Mouse (Mus musculus) kidney, embryonic 14.5 days (tissue): Measurements from ENCODE around the gene Tsga10ip. TPM values are rescaled to one million over a fixed set of nuclear protein-coding genes. Genes with fewer than 3 reads are reported as not detected.
A peak's percentile ranks its signal among the peaks of the same experiment; 100 is the strongest.

ENCODE experiments used
- ATAC-seq: fragments of 200-750 bp; cut with Nextera tagmentation; 2 replicates; pipeline ENCODE4 v1.8.0; 2017; ENCODE audit warnings: moderate number of reproducible peaks, mild to moderate bottlenecking, moderate TSS enrichment, moderate library complexity; ENCODE audit not compliant: low FRiP score, low TSS enrichment
- H3K27ac ChIP-seq: fragments of 300-500 bp; sonication (generic); 2 replicates; pipeline ENCODE4 v1.5.1; 2014; ENCODE audit warnings: low read depth, mild to moderate bottlenecking, low read length, moderate library complexity, mixed read lengths
- H3K27me3 ChIP-seq: fragments of 300-500 bp; sonication (generic); 2 replicates; pipeline ENCODE4 v1.6.1; 2014; ENCODE audit warnings: mild to moderate bottlenecking, low read length; ENCODE audit not compliant: control insufficient read depth, insufficient read depth
- H3K36me3 ChIP-seq: fragments of 300-500 bp; sonication (generic); 2 replicates; pipeline ENCODE4 v1.6.1; 2014; ENCODE audit warnings: low read length, mixed read lengths; ENCODE audit not compliant: control insufficient read depth, insufficient read depth
- H3K4me1 ChIP-seq: fragments of 300-500 bp; sonication (generic); 2 replicates; pipeline ENCODE4 v1.6.1; 2014; ENCODE audit warnings: low read length, mixed read lengths; ENCODE audit not compliant: control insufficient read depth, insufficient read depth
- H3K4me2 ChIP-seq: fragments of 300-500 bp; sonication (generic); replicated peaks from 2 replicates; pipeline ENCODE4 v1.6.1; 2014; ENCODE audit warnings: low read depth, mild to moderate bottlenecking, low read length
- H3K4me3 ChIP-seq: fragments of 300-500 bp; sonication (generic); 2 replicates; pipeline ENCODE4 v1.5.1; 2014; ENCODE audit warnings: mild to moderate bottlenecking, low read length
- H3K9ac ChIP-seq: fragments of 300-500 bp; sonication (generic); 2 replicates; pipeline ENCODE4 v1.6.1; 2014; ENCODE audit warnings: low read depth, mild to moderate bottlenecking, low read length, moderate library complexity
- H3K9me3 ChIP-seq: fragments of 300-500 bp; sonication (generic); 2 replicates; pipeline ENCODE4 v1.6.1; 2016; ENCODE audit warnings: low read length; ENCODE audit not compliant: control insufficient read depth
- WGBS: fragments of 180-500 bp; shearing (Covaris S2); extraction: QIAGEN DNeasy Blood & Tissue Kit; methylation state at CpG from one replicate; pipeline ENCODE4 v1.1.7; 2014; 5-methylcytosine and 5-hydroxymethylcytosine counted together
- polyA plus RNA-seq: library from polyadenylated mRNA; unstranded; fragments of >200 nt; fragmentation: Nextera tagmentation; extraction: Ambion mirVana; gene quantifications from 2 replicates; pipeline ENCODE4 v1.2.1, GENCODE M21; 2014

Tsga10ip gene
- polyA plus RNA-seq, 1 experiment from 2014 or later, result 0.35 TPM

GRCm38 (mm10) chr19:5388588-5389242, 13.6 kb downstream of the Tsga10ip start, which contains the start of gene Sart1:
Gene Sart1, minus strand, starts transcription at chr19:5388703.
- peak; percentile 95 for ATAC-seq

GRCm38 (mm10) chr19:5388011-5388441, 14.3 kb downstream of the Tsga10ip start:
- Histone ChIP-seq H3K4me1 (peaks cover 16% of the 10 kb centered on the region), H3K27me3 (no peaks in the 10 kb centered on the region), H3K9me3 (no peaks in the 10 kb centered on the region), H3K4me2 (peak overlapping the region; percentile 72), H3K36me3 (peaks cover 32% of the 10 kb centered on the region), H3K27ac (peak overlapping the region; percentile 76; the same call in 1 of the 2 replicates), H3K4me3 (peak overlapping the region; percentile 97), H3K9ac (peak overlapping the region; percentile 95)
- ATAC-seq, result peak; percentile 42; the same call in 1 of the 2 replicates
- under 1% methylated on average over 43 of the region's 43 CpGs for WGBS

More at GRCm38 (mm10) chr19:5388588-5389242, 13.6 kb downstream of the Tsga10ip start, which contains the start of gene Sart1:
- H3K27me3 ChIP-seq, result no peaks in the 10 kb centered on the region
- H3K27ac ChIP-seq, result peak within 1 kb of the TSS; percentile 86
- no peaks in the 10 kb centered on the region for H3K9me3 ChIP-seq
- H3K36me3 ChIP-seq, result peaks cover 25% of the 10 kb centered on the region
- H3K4me2 ChIP-seq, result peak within 1 kb of the TSS; percentile 72
- H3K4me3 ChIP-seq, result peak within 1 kb of the TSS; percentile 97
- 1% methylated on average over 43 of the region's 43 CpGs for WGBS
- H3K4me1 ChIP-seq, result peaks cover 16% of the 10 kb centered on the region
- H3K9ac ChIP-seq, result peak within 1 kb of the TSS; percentile 95

DNA sequence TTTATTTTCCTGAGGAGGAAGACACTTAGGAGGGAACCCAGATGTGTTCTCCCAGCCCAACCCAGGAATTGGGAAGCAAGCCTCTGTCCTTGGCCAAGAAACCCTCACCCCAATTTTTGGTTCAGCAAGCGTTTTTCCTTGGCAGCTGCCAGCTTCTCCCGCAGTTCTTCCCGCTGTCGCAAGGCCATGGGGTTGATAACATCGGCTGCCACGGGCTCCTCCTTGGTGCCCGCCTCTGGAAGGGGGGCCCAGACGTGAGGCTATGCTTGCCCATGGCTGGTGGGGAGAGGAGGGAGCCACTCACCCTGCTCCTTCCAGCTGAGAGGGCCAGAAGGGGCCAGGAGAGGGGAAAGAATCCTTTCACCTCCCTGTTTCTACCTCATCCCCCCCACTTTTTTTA, 17.6 kb downstream of the Tsga10ip start:
- H3K27ac ChIP-seq, result no peak overlapping the region
- no peak overlapping the region for H3K9ac ChIP-seq
- peaks cover 8% of the 10 kb centered on the region for H3K4me1 ChIP-seq
- no peak overlapping the region for H3K4me3 ChIP-seq
- peaks cover 65% of the 10 kb centered on the region for H3K36me3 ChIP-seq
- no peaks in the 10 kb centered on the region for H3K27me3 ChIP-seq
- H3K4me2 ChIP-seq, result no peak overlapping the region
- 96% methylated on average over 8 of the region's 8 CpGs for WGBS
- no peaks in the 10 kb centered on the region for H3K9me3 ChIP-seq
- no peak for ATAC-seq

DNA sequence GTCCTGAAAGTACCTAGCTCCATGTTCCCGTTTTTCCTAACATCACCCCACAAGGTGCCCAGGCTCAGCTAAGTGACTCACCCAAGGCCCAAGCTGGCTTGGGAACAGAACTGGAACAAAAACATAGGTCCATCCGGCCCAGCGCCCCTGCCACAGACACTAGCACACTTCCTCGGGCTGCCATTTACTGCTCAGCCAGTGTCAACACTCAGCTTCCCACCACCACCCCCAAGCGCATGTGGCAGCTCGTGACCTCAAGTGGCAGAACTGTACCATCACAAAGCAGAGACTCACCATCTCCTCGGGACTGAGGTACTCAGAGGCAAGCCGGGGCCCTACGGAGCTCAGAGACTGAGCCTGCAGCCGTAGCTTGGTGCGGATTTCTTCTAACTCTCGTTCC, 19.0 kb downstream of the Tsga10ip start:
- H3K4me1 ChIP-seq, result peaks cover 8% of the 10 kb centered on the region
- no peak overlapping the region for H3K27ac ChIP-seq
- H3K9ac ChIP-seq, result no peak overlapping the region
- peaks cover 79% of the 10 kb centered on the region for H3K36me3 ChIP-seq
- no peaks in the 10 kb centered on the region for H3K9me3 ChIP-seq
- H3K4me3 ChIP-seq, result no peak overlapping the region
- H3K4me2 ChIP-seq, result no peak overlapping the region
- no peaks in the 10 kb centered on the region for H3K27me3 ChIP-seq
- ATAC-seq, result no peak
- 96% methylated on average over 12 of the region's 12 CpGs for WGBS

DNA sequence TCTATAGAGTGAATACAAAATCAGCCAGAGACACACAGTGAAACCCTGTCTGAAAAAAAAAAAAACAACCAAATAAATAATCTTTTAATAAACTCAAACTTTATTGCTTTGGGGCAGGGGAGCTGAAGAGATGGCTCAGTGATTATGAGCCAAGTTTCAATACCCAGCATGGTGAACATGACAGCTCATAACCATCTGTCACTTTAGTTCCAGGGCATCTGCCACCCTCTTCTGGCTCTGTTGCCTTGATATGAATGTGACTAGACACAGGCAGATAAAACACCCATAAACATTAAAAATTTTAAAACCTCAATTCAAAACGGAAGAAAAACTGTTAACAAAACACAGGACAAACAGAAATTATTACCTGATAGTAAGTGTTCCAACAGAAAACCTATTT, 24.9 kb downstream of the Tsga10ip start:
- Histone ChIP-seq H3K4me1 (no peaks in the 10 kb centered on the region), H3K4me3 (no peak overlapping the region), H3K36me3 (peaks cover 64% of the 10 kb centered on the region), H3K27ac (no peak overlapping the region), H3K27me3 (no peaks in the 10 kb centered on the region), H3K9me3 (no peaks in the 10 kb centered on the region), H3K9ac (no peak overlapping the region), H3K4me2 (no peak overlapping the region)
- ATAC-seq, result no peak
- 95% methylated on average over 1 of the region's 1 CpGs for WGBS

DNA sequence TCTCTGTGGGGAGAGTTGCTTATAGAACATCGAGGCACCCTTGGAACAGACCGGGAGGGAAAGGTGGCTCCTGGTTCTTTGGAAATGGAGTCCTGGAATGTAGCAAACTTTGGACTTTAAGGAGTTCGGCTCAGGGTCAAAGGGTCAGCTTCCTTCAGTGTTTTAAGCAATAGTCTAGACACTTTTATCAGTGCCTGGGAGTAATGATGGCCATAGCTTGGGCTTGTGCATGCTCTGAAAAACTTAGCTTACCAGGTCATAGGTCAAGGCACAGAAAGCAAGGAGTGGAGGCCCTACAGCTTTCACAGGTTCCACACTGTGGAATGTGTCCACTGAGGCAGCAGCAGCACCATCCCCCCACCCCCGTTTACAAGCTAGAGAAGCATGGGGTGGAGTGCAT, 27.6 kb downstream of the Tsga10ip start:
- H3K4me2 ChIP-seq, result no peak overlapping the region
- 68% methylated on average over 4 of the region's 4 CpGs for WGBS
- H3K36me3 ChIP-seq, result peaks cover 62% of the 10 kb centered on the region
- H3K4me1 ChIP-seq, result no peaks in the 10 kb centered on the region
- H3K9me3 ChIP-seq, result no peaks in the 10 kb centered on the region
- no peak overlapping the region for H3K9ac ChIP-seq
- no peak overlapping the region for H3K4me3 ChIP-seq
- no peak for ATAC-seq
- H3K27ac ChIP-seq, result no peak overlapping the region
- H3K27me3 ChIP-seq, result no peaks in the 10 kb centered on the region

DNA sequence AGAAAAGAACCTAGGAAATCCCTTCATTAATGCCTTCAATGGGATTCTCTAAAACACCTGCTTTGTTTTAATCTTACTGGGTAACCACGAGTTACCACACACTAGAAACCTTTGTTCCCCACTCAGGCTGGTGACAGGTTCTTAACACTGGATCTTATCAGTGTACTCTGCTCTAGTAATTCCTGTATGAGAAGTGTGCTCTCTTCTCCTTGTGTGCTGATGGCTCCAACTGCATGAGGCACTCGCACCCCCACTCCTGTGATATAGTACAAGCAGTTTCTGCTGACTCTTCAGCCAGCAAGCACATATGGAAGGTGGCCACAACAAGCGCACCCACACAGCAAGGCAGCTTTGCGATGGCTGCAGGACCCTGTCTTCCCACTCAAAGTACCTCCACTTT, 28.1 kb downstream of the Tsga10ip start:
- peaks cover 62% of the 10 kb centered on the region for H3K36me3 ChIP-seq
- ATAC-seq, result no peak
- WGBS, result 88% methylated on average over 4 of the region's 4 CpGs

GRCm38 (mm10) chr19:5372724-5373123, 29.6 kb downstream of the Tsga10ip start:
- H3K4me2 ChIP-seq, result no peak overlapping the region
- 0 out of 2 replicates have a peak, but pooled peaks cover 8% of the 10 kb centered on the region for H3K4me1 ChIP-seq
- H3K9me3 ChIP-seq, result no peaks in the 10 kb centered on the region
- H3K36me3 ChIP-seq, result peaks cover 59% of the 10 kb centered on the region
- no peak overlapping the region for H3K9ac ChIP-seq
- H3K27me3 ChIP-seq, result no peaks in the 10 kb centered on the region
- H3K4me3 ChIP-seq, result no peak overlapping the region
- 91% methylated on average over 7 of the region's 7 CpGs for WGBS
- H3K27ac ChIP-seq, result no peak overlapping the region
- no peak for ATAC-seq

More for the DNA sequence above, 28.1 kb downstream of the Tsga10ip start:
- Histone ChIP-seq H3K9ac (no peak overlapping the region), H3K9me3 (no peaks in the 10 kb centered on the region), H3K4me2 (no peak overlapping the region), H3K4me3 (no peak overlapping the region), H3K27ac (no peak overlapping the region), H3K4me1 (no peaks in the 10 kb centered on the region), H3K27me3 (no peaks in the 10 kb centered on the region)

GRCm38 (mm10) chr19:5370932-5371331, 31.4 kb downstream of the Tsga10ip start:
- no peaks in the 10 kb centered on the region for H3K27me3 ChIP-seq
- H3K27ac ChIP-seq, result no peak overlapping the region
- 96% methylated on average over 3 of the region's 3 CpGs for WGBS
- H3K4me2 ChIP-seq, result no peak overlapping the region
- peaks cover 50% of the 10 kb centered on the region for H3K36me3 ChIP-seq
- 0 out of 2 replicates have a peak, but pooled peaks cover 8% of the 10 kb centered on the region for H3K4me1 ChIP-seq
- ATAC-seq, result no peak
- H3K9me3 ChIP-seq, result no peaks in the 10 kb centered on the region
- H3K9ac ChIP-seq, result no peak overlapping the region
- H3K4me3 ChIP-seq, result no peak overlapping the region
